ENCODE assay signal across 8 mouse cellular contexts in the genomic region with DNA sequence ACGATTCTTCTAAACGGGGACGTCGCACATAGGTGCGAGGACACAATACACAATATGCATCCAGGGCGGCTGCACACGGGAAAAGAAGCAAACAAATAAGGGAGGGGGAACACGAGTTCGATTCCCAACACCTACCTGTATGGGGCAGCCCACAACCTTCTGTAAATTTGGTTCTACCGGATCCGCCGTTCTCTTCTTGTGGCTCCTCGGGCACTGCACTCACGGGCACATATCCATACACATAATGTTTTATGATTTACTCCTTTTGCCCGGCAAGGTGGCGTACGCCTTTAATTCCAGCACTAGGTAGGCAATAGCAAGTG. TPM values are rescaled to one million over a fixed set of nuclear protein-coding genes. Genes with fewer than 3 reads are reported as not detected.
DNase-seq lines count a peak whose midpoint lies in the region; ATAC-seq and TF ChIP-seq lines count a peak whose summit lies in the region.

No protein-coding gene starts in this region.

- DNase-seq in lung, embryonic 14.5 days = no peak
- DNase-seq in lung, postnatal 4 days = no peak
- DNase-seq in thymus, postnatal 36 days = no peak
- no peak for DNase-seq in cerebellum, postnatal 10 days
- no peak for DNase-seq in left cerebral cortex, postnatal 25 days (ENCODE audit: low spot score in 2 of 2)

- TF ChIP-seq CTCF in lung, embryonic 14.5 days (IDR thresholded peaks at IDR 0.05; ENCODE audit: low read depth) = no peak
- no peak for TF ChIP-seq CTCF in small intestine, adult 2 months (IDR thresholded peaks at IDR 0.05; ENCODE audit: extremely low read depth, insufficient read length, insufficient replicate concordance, low read depth, low read length)

- 9% methylated on average over 17 of the region's 17 CpGs for WGBS in lung, embryonic 14.5 days
- WGBS in limb, embryonic 13.5 days = 8% methylated on average over 17 of the region's 17 CpGs
- WGBS in small intestine, adult 2 months = 7% methylated on average over 17 of the region's 17 CpGs

- peak; percentile 33 for ATAC-seq in lung, embryonic 14.5 days (ENCODE audit: insufficient read depth)
- peak; percentile 40; the same call in 1 of the 2 replicates for ATAC-seq in erythroblast, adult 5-6 weeks (replicated peaks; ENCODE audit: low FRiP score, poor library complexity, severe bottlenecking)
- peak; percentile 39; the same call in 1 of the 2 replicates for ATAC-seq in limb, embryonic 13.5 days (ENCODE audit: low FRiP score, low read depth)

- intact Hi-C loops in left cerebral cortex, postnatal 25 days (cut with DNase I) = no loop called here

- no peaks in the 10 kb centered on the region for H3K36me3 ChIP-seq in lung, embryonic 14.5 days (ENCODE audit: insufficient read depth)
- no peaks in the 10 kb centered on the region for H3K36me3 ChIP-seq in limb, embryonic 13.5 days
- no peaks in the 10 kb centered on the region for H3K36me3 ChIP-seq in small intestine, adult 2 months (ENCODE audit: control insufficient read depth, insufficient read depth, low read length)

- TF ChIP-seq POLR2A in small intestine, adult 2 months (IDR thresholded peaks at IDR 0.05; ENCODE audit: low read depth, low read length) = no peak

- no peaks in the 10 kb centered on the region for H3K9me3 ChIP-seq in lung, embryonic 14.5 days (ENCODE audit: low read depth, low read length)
- H3K9me3 ChIP-seq in limb, embryonic 13.5 days = no peaks in the 10 kb centered on the region

- peak overlapping the region; percentile 94 for H3K4me3 ChIP-seq in lung, embryonic 14.5 days (ENCODE audit: low read depth, low read length)
- H3K4me3 ChIP-seq in limb, embryonic 13.5 days = peak overlapping the region; percentile 93
- H3K4me3 ChIP-seq in small intestine, adult 2 months (ENCODE audit: low read depth, low read length) = peak overlapping the region; percentile 95

- peak overlapping the region; percentile 81 for H3K27ac ChIP-seq in lung, embryonic 14.5 days (ENCODE audit: low read depth)
- H3K27ac ChIP-seq in limb, embryonic 13.5 days = peak overlapping the region; percentile 28; the same call in 1 of the 2 replicates
- H3K27ac ChIP-seq in small intestine, adult 2 months (ENCODE audit: insufficient read depth, low read depth, low read length) = peak overlapping the region; percentile 50; the same call in 1 of the 2 replicates

- H3K27me3 ChIP-seq in lung, embryonic 14.5 days (ENCODE audit: insufficient read depth, low read length) = no peaks in the 10 kb centered on the region
- no peaks in the 10 kb centered on the region for H3K27me3 ChIP-seq in limb, embryonic 13.5 days
- H3K27me3 ChIP-seq in small intestine, adult 2 months (ENCODE audit: control insufficient read depth, insufficient read depth, low read length) = no peaks in the 10 kb centered on the region

- peak overlapping the region; percentile 79 for H3K4me2 ChIP-seq in lung, embryonic 14.5 days
- peak overlapping the region; percentile 85 for H3K4me2 ChIP-seq in limb, embryonic 13.5 days (replicated peaks)

- H3K4me1 ChIP-seq in lung, embryonic 14.5 days (ENCODE audit: insufficient read depth) = 0 out of 2 replicates have a peak, but pooled peaks cover 7% of the 10 kb centered on the region
- H3K4me1 ChIP-seq in limb, embryonic 13.5 days = peaks cover 27% of the 10 kb centered on the region
- peaks cover 3% of the 10 kb centered on the region for H3K4me1 ChIP-seq in small intestine, adult 2 months (ENCODE audit: control insufficient read depth, insufficient read depth, insufficient read length, low read length)

- H3K9ac ChIP-seq in lung, embryonic 14.5 days = peak overlapping the region; percentile 92
- H3K9ac ChIP-seq in limb, embryonic 13.5 days = peak overlapping the region; percentile 97

RNA-seq across cellular contexts. Expression of gene Ptpn11, which starts 0.3 kb away (rescaled TPM):
- 25.6 and 26.6 TPM in 2 replicates for polyA plus RNA-seq in lung, embryonic 14.5 days (2014; fragmentation: Nextera tagmentation; extraction: Ambion mirVana)
- total RNA-seq in erythroblast, adult 5-6 weeks (2015; ENCODE audit: low replicate concordance) = 8.3 and 8.6 TPM in 2 replicates
- total RNA-seq in erythroblast, adult 5-6 weeks (2017; ENCODE audit: low replicate concordance) = 23.6 and 26.5 TPM in 2 replicates
- 25.6 and 25.8 TPM in 2 replicates for polyA plus RNA-seq in limb, embryonic 13.5 days (2015; fragmentation: Nextera tagmentation; extraction: Ambion mirVana)
- 10.4 and 14.2 TPM in 2 replicates for polyA plus RNA-seq in small intestine, adult 2 months (2012; rRNA removed)
- 10 to 100 TPM; 91.0 to 91.6 TPM for total RNA-seq in left cerebral cortex, postnatal 25 days (2021)

RNA-seq across cellular contexts. Expression of gene Rpl6, which starts 12.7 kb away (rescaled TPM):
- polyA plus RNA-seq in lung, embryonic 14.5 days (2014; fragmentation: Nextera tagmentation; extraction: Ambion mirVana) = 673 and 709 TPM in 2 replicates
- total RNA-seq in erythroblast, adult 5-6 weeks (2015; ENCODE audit: low replicate concordance) = 559 and 902 TPM in 2 replicates
- 408 and 598 TPM in 2 replicates for total RNA-seq in erythroblast, adult 5-6 weeks (2017; ENCODE audit: low replicate concordance)
- 616 and 635 TPM in 2 replicates for polyA plus RNA-seq in limb, embryonic 13.5 days (2015; fragmentation: Nextera tagmentation; extraction: Ambion mirVana)
- polyA plus RNA-seq in small intestine, adult 2 months (2012; rRNA removed) = 116 and 161 TPM in 2 replicates
- 100 to 1,000 TPM; 415 TPM for total RNA-seq in left cerebral cortex, postnatal 25 days (2021)

RNA-seq across cellular contexts. Expression of gene Hectd4, which starts 28.5 kb away (rescaled TPM):
- polyA plus RNA-seq in lung, embryonic 14.5 days (2014; fragmentation: Nextera tagmentation; extraction: Ambion mirVana) = 6.8 and 7.1 TPM in 2 replicates
- total RNA-seq in erythroblast, adult 5-6 weeks (2015; ENCODE audit: low replicate concordance) = 338 and 374 TPM in 2 replicates
- 587 and 871 TPM in 2 replicates for total RNA-seq in erythroblast, adult 5-6 weeks (2017; ENCODE audit: low replicate concordance)
- 5.2 and 5.6 TPM in 2 replicates for polyA plus RNA-seq in limb, embryonic 13.5 days (2015; fragmentation: Nextera tagmentation; extraction: Ambion mirVana)
- 12.2 and 28.8 TPM in 2 replicates for polyA plus RNA-seq in small intestine, adult 2 months (2012; rRNA removed)
- total RNA-seq in left cerebral cortex, postnatal 25 days (2021) = 100 to 1,000 TPM; 183 to 193 TPM

Comparison
In these comparisons a context has a peak if more than half of its experiments do, and no peak if none do; other contexts are left out.
1. H3K27ac ChIP-seq: peak in every context shown above with its lines; median percentile 81 in lung, embryonic 14.5 days; 50 in small intestine, adult 2 months; 28 in limb, embryonic 13.5 days.